Mouse (Mus musculus) forebrain, embryonic 12.5 days (tissue): ENCODE measurements around the gene Olfr871. TPM values are rescaled to one million over a fixed set of nuclear protein-coding genes. Genes with fewer than 3 reads are reported as not detected.
"Not testable (repeated sequence)": the region's sequence is repeated elsewhere in the genome, so short reads cannot be mapped to it uniquely, and the experiment has no call there.

Experiments
- ATAC-seq: fragments of 200-750 bp; cut with Nextera tagmentation; 2 replicates; pipeline ENCODE4 v1.8.0; 2017; ENCODE audit warnings: moderate TSS enrichment; ENCODE audit not compliant: low FRiP score
- H3K27ac ChIP-seq: fragments of 300-500 bp; sonication (generic); 2 replicates; pipeline ENCODE4 v1.5.1; 2016; ENCODE audit warnings: mild to moderate bottlenecking
- H3K27me3 ChIP-seq: fragments of 300-500 bp; sonication (generic); 2 replicates; pipeline ENCODE4 v1.6.1; 2016; ENCODE audit warnings: mild to moderate bottlenecking
- H3K36me3 ChIP-seq: fragments of 300-500 bp; sonication (generic); replicated peaks from 2 replicates; pipeline ENCODE4 v1.6.1; 2016; ENCODE audit warnings: mild to moderate bottlenecking
- H3K4me1 ChIP-seq: fragments of 300-500 bp; sonication (generic); 2 replicates; pipeline ENCODE4 v1.6.1; 2016
- H3K4me2 ChIP-seq: fragments of 300-500 bp; sonication (generic); 2 replicates; pipeline ENCODE4 v1.6.1; 2016; ENCODE audit warnings: mild to moderate bottlenecking, moderate library complexity
- H3K4me3 ChIP-seq: fragments of 300-500 bp; sonication (generic); replicated peaks from 2 replicates; pipeline ENCODE4 v1.5.1; 2016; ENCODE audit warnings: mild to moderate bottlenecking
- H3K9ac ChIP-seq: fragments of 300-500 bp; sonication (generic); 2 replicates; pipeline ENCODE4 v1.6.1; 2016; ENCODE audit warnings: mild to moderate bottlenecking
- H3K9me3 ChIP-seq: fragments of 300-500 bp; sonication (generic); 2 replicates; pipeline ENCODE4 v1.6.1; 2016
- WGBS: fragments of 180-500 bp; shearing (Covaris S2); methylation state at CpG from one replicate; pipeline ENCODE4 v1.1.7; 2016; 5-methylcytosine and 5-hydroxymethylcytosine counted together
- polyA plus RNA-seq: library from polyadenylated mRNA; unstranded; fragments of >200 nt; fragmentation: Nextera tagmentation; extraction: Ambion mirVana; gene quantifications from 2 replicates; pipeline ENCODE4 v1.2.1, GENCODE M21; 2016

Olfr871 gene
- polyA plus RNA-seq = not detected in 2 replicates

- no peak within 1 kb of the TSS for H3K4me3 ChIP-seq
- no peaks in the 10 kb centered on the region for H3K4me1 ChIP-seq
- H3K9me3 ChIP-seq = peaks cover 5% of the 10 kb centered on the region; the same call in 1 of the 2 replicates
- no peak within 1 kb of the TSS for H3K4me2 ChIP-seq
- H3K27me3 ChIP-seq = no peaks in the 10 kb centered on the region
- no peaks in the 10 kb centered on the region for H3K36me3 ChIP-seq
- H3K9ac ChIP-seq = no peak within 1 kb of the TSS
- no peak for ATAC-seq
- H3K27ac ChIP-seq = no peak within 1 kb of the TSS
Measured at GRCm38 (mm10) chr9:20211907-20212306, at the start of gene Olfr871. Gene Olfr871 (plus strand): TSS chr9:20212207.

DNA sequence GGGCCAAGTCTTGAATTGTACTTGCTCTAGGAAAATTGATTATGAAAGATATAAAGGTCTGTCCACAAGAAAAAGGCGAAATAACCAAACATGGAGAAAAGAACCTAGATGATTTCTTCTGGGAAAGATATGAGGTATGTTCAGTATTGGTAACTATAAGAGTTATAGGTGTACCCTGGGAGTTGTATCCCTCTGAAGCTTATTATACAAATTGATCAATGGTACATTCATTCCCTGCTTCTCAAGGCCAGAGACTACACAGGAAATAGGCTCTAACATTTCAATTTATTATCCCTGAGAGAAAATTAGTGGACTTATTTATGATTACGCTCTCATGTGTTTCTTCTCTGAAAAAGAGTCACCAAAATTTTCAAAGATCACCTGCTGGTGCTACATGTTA, 38.0 kb upstream of the Olfr871 start, which contains the start of gene Olfr870:
Gene Olfr870 (minus strand): TSS at position 101 of the 400 bp plus-strand sequence.
- Histone ChIP-seq H3K4me3 (no peak within 1 kb of the TSS), H3K4me2 (no peak within 1 kb of the TSS), H3K27ac (no peak within 1 kb of the TSS), H3K9ac (no peak within 1 kb of the TSS), H3K9me3 (peaks cover 3% of the 10 kb centered on the region; the same call in 1 of the 2 replicates), H3K36me3 (no peaks in the 10 kb centered on the region), H3K4me1 (no peaks in the 10 kb centered on the region), H3K27me3 (no peaks in the 10 kb centered on the region)
- WGBS = 77% methylated on average over 2 of the region's 2 CpGs
- no peak for ATAC-seq

GRCm38 (mm10) chr9:20179463-20179862, 32.5 kb upstream of the Olfr871 start:
- no peak overlapping the region for H3K9ac ChIP-seq
- no peak overlapping the region for H3K4me2 ChIP-seq
- no peak overlapping the region for H3K4me3 ChIP-seq
- no peaks in the 10 kb centered on the region for H3K27me3 ChIP-seq
- no peaks in the 10 kb centered on the region for H3K4me1 ChIP-seq
- no peak for ATAC-seq
- H3K36me3 ChIP-seq = no peaks in the 10 kb centered on the region
- H3K27ac ChIP-seq = no peak overlapping the region
- H3K9me3 ChIP-seq = peaks cover 14% of the 10 kb centered on the region; the same call in 1 of the 2 replicates
- WGBS = 66% methylated on average over 5 of the region's 5 CpGs

DNA sequence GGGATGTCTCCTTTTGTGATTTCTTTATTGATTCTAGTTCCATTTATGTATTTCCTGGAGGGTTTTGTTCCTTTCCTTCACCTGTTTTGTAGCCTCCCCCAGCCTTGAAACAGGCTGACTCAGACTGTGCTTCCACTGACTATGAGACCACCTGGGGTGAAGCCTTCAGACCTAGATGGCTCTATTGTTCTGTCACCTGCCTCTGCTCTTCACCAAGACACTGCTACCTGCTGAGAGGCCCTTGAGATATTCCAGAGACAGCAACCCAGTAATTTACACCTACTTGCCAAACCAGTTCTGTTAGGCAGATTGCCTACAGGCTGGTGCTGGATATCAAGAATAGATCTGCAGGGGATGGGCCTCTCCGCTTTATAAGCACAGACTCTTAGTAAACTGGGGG, 9.9 kb upstream of the Olfr871 start:
- 75% methylated on average over 1 of the region's 1 CpGs for WGBS
- H3K9me3 ChIP-seq = peaks cover 9% of the 10 kb centered on the region; the same call in 1 of the 2 replicates
- no peak overlapping the region for H3K4me3 ChIP-seq
- ATAC-seq = no peak
- no peak overlapping the region for H3K4me2 ChIP-seq
- no peaks in the 10 kb centered on the region for H3K27me3 ChIP-seq
- no peaks in the 10 kb centered on the region for H3K4me1 ChIP-seq
- H3K27ac ChIP-seq = no peak overlapping the region
- no peaks in the 10 kb centered on the region for H3K36me3 ChIP-seq
- H3K9ac ChIP-seq = no peak overlapping the region

DNA sequence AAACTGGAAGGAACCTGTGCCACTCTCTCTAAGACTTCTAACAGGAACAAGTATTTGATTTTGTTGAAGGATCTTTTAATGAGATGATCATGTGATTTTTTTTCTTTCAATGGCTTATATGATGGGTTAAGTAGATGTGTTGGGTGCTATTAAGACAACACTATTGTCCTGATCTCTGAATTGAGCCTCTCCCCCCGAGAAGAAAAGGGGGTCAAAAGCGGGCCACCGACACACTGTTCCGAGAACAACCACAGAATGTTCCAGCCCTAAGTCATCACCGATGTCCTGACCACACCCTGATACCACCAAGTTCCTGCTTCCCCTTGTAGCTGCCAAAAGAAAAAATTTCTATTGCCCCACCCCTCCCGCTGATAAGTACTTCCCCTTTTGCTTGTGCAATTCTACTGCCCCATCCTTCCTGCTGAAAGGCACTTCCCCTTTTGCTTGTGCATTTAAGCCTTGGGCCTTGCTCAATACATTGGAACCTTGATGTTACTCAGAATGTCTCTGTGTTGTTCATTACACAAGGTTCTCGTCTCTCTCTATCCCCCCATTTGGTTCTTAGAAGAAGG, 8.5 kb upstream of the Olfr871 start:
- peaks cover 11% of the 10 kb centered on the region; the same call in 1 of the 2 replicates for H3K9me3 ChIP-seq
- 88% methylated on average over 7 of the region's 7 CpGs for WGBS
- H3K4me1 ChIP-seq, H3K4me2 ChIP-seq, H3K36me3 ChIP-seq, H3K27ac ChIP-seq, H3K27me3 ChIP-seq, ATAC-seq, H3K9ac ChIP-seq, H3K4me3 ChIP-seq: not testable (repeated sequence)

DNA sequence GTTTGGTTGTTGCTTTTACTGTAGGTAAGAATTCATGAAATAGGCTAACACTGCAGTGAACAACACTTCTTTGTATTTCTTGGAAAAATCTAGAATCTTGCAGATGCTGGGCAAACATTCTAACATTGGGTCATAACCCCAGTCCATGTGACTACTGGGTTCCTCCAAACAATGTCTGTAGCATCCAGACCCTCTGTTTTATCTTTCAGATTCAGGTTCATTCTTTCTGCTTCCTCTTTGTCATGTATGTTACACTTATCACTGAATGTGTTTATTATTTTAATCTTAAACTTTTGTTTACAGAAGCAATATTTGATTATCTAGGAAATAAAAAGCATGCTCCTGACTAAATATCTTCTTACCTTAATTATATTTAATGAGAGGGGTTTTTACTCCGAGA, 1.2 kb upstream of the Olfr871 start:
- Histone ChIP-seq H3K36me3 (no peaks in the 10 kb centered on the region), H3K4me1 (no peaks in the 10 kb centered on the region), H3K4me2 (no peak overlapping the region), H3K27me3 (no peaks in the 10 kb centered on the region), H3K9me3 (peaks cover 7% of the 10 kb centered on the region; the same call in 1 of the 2 replicates), H3K27ac (no peak overlapping the region), H3K4me3 (no peak overlapping the region), H3K9ac (no peak overlapping the region)
- no peak for ATAC-seq
- WGBS = 45% methylated on average over 1 of the region's 1 CpGs

GRCm38 (mm10) chr9:20211477-20211876, 530 bp upstream of the Olfr871 start:
- Histone ChIP-seq H3K9ac (no peak overlapping the region), H3K4me1 (no peaks in the 10 kb centered on the region), H3K4me2 (no peak overlapping the region), H3K27me3 (no peaks in the 10 kb centered on the region), H3K9me3 (peaks cover 7% of the 10 kb centered on the region; the same call in 1 of the 2 replicates), H3K27ac (no peak overlapping the region), H3K4me3 (no peak overlapping the region), H3K36me3 (no peaks in the 10 kb centered on the region)
- WGBS = 75% methylated on average over 2 of the region's 2 CpGs
- ATAC-seq = no peak

GRCm38 (mm10) chr9:20236819-20237218, 24.8 kb downstream of the Olfr871 start, which contains the start of gene Olfr872:
Gene Olfr872 (plus strand): TSS chr9:20237119.
- Histone ChIP-seq H3K9me3 (peaks cover 3% of the 10 kb centered on the region; the same call in 1 of the 2 replicates), H3K36me3 (no peaks in the 10 kb centered on the region), H3K4me2 (no peak within 1 kb of the TSS), H3K27me3 (no peaks in the 10 kb centered on the region), H3K27ac (no peak within 1 kb of the TSS), H3K9ac (no peak within 1 kb of the TSS), H3K4me1 (no peaks in the 10 kb centered on the region), H3K4me3 (no peak within 1 kb of the TSS)
- no peak for ATAC-seq

DNA sequence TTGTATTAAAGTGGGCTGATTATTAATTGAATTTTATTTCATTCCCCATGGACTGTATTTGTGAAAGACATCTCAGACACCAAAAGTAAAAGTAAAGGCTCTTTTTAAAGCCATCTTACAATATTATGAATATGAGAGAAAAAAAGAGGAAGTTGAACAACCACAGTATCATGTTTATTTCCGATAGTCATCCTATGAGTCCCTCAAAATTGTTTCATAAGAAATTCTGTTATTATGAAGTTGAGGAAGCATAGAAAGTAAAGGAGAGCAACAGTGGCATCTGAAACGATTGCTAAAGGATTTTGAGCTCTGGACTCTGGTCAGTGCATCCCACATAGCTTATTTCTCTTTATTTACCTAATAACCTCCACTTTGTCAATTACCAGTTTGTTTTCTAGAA, 25.4 kb downstream of the Olfr871 start:
- Histone ChIP-seq H3K9ac (no peak overlapping the region), H3K27ac (no peak overlapping the region), H3K4me1 (no peaks in the 10 kb centered on the region), H3K27me3 (no peaks in the 10 kb centered on the region), H3K4me3 (no peak overlapping the region), H3K36me3 (no peaks in the 10 kb centered on the region), H3K9me3 (peaks cover 3% of the 10 kb centered on the region; the same call in 1 of the 2 replicates), H3K4me2 (no peak overlapping the region)
- WGBS = 75% methylated on average over 2 of the region's 2 CpGs
- no peak for ATAC-seq

Other genes with a start within 250 kb of the Olfr871 start
- not detected in 2 replicates for gene Olfr866, start 184.2 kb upstream of the Olfr871 start, polyA plus RNA-seq
- gene Olfr867, start 154.6 kb upstream of the Olfr871 start, polyA plus RNA-seq = not detected in 2 replicates
- not detected in 2 replicates for gene Olfr868, start 113.6 kb upstream of the Olfr871 start, polyA plus RNA-seq
- gene Olfr869, start 83.2 kb upstream of the Olfr871 start, polyA plus RNA-seq = not detected in 2 replicates
- not detected in 2 replicates for gene Olfr870, start 38.1 kb upstream of the Olfr871 start, polyA plus RNA-seq
- not detected in 2 replicates for gene Olfr872, start 24.9 kb downstream of the Olfr871 start, polyA plus RNA-seq
- gene Olfr39, start 70.1 kb downstream of the Olfr871 start, polyA plus RNA-seq = not detected in 2 replicates
- not detected in 2 replicates for gene Olfr873, start 86.3 kb downstream of the Olfr871 start, polyA plus RNA-seq
- not detected in 2 replicates for gene Olfr18, start 123.9 kb downstream of the Olfr871 start, polyA plus RNA-seq
- 37.0 and 37.2 TPM in 2 replicates for gene Zfp560, start 173.0 kb downstream of the Olfr871 start, polyA plus RNA-seq
- 32.1 and 36.5 TPM in 2 replicates for gene Zfp26, start 248.0 kb downstream of the Olfr871 start, polyA plus RNA-seq